In the genomic region with DNA sequence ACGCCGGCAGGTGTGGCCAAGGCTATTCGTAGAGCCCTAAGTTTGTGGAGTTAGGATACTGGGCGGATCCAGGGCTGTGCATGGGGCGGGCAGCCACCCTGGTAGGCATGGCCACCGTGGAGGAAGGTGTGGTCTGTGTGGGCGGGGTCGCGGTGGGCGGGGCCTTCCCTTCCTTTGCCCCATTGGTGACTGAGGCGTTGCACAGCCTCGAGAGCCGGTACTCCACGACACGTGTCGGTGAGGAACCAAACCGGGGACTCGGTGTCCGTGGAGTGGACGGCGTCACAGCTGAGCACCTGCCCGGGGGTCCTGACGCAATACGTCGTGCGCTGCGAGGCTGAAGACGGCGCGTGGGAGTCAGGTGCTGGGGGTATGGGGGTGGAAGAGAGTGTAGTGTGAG, we compare ENCODE assay signal across 8 mouse cellular contexts. TPM values are rescaled to one million over a fixed set of nuclear protein-coding genes. Genes with fewer than 3 reads are reported as not detected.
DNase-seq lines count a peak whose midpoint lies in the region.

No protein-coding gene starts in this region.

- H3K4me1 ChIP-seq in forebrain, embryonic 10.5 days: peaks cover 36% of the 10 kb centered on the region

- peaks cover 85% of the 10 kb centered on the region for H3K27me3 ChIP-seq in forebrain, embryonic 10.5 days (ENCODE audit: poor library complexity, severe bottlenecking)

- H3K27ac ChIP-seq in forebrain, embryonic 10.5 days: no peak overlapping the region

- 8% methylated on average over 30 of the region's 30 CpGs for WGBS in forebrain, embryonic 10.5 days

- peak; percentile 33 to 49 for DNase-seq in spleen, postnatal 14 days (ENCODE audit: low spot score in 2 of 2)
- DNase-seq in spleen, adult 12 weeks (ENCODE audit: low spot score): no peak
- peak; percentile 48 for DNase-seq in forebrain, embryonic 10.5 days (ENCODE audit: extremely low spot score, low spot score)
- DNase-seq in kidney, adult 18-20 months: peak; percentile 70
- peak; percentile 79 to 88 for DNase-seq in lung, adult 18-20 months
- DNase-seq in spleen, postnatal 4 days (ENCODE audit: low spot score in 2 of 2): peak; percentile 75 to 85
- no peak for DNase-seq in thymus, adult 18-20 months
- DNase-seq in ovary, postnatal 10 days (ENCODE audit: low spot score): no peak

- peak overlapping the region; percentile 42 for H3K4me3 ChIP-seq in forebrain, embryonic 10.5 days

- H3K9me3 ChIP-seq in forebrain, embryonic 10.5 days: peaks cover 14% of the 10 kb centered on the region; the same call in 1 of the 2 replicates

- no peaks in the 10 kb centered on the region for H3K36me3 ChIP-seq in forebrain, embryonic 10.5 days (replicated peaks)

RNA-seq across cellular contexts. Expression of a gene that starts 8.4 kb away (rescaled TPM):
- polyA plus RNA-seq in forebrain, embryonic 10.5 days (2016; fragmentation: Nextera tagmentation; extraction: Ambion mirVana): 0.12 TPM in 1 of 2 replicates, not detected in the other

RNA-seq across cellular contexts. Expression of a gene that starts 11.8 kb away (rescaled TPM):
- 12.0 and 14.9 TPM in 2 replicates for polyA plus RNA-seq in forebrain, embryonic 10.5 days (2016; fragmentation: Nextera tagmentation; extraction: Ambion mirVana)

RNA-seq across cellular contexts. Expression of a gene that starts 22.8 kb away (rescaled TPM):
- polyA plus RNA-seq in forebrain, embryonic 10.5 days (2016; fragmentation: Nextera tagmentation; extraction: Ambion mirVana): 4.8 and 5.7 TPM in 2 replicates

RNA-seq across cellular contexts. Expression of a gene that starts 40.2 kb away (rescaled TPM):
- 67.1 and 69.2 TPM in 2 replicates for polyA plus RNA-seq in forebrain, embryonic 10.5 days (2016; fragmentation: Nextera tagmentation; extraction: Ambion mirVana)

RNA-seq across cellular contexts. Expression of a gene that starts 46.4 kb away (rescaled TPM):
- polyA plus RNA-seq in forebrain, embryonic 10.5 days (2016; fragmentation: Nextera tagmentation; extraction: Ambion mirVana): 4.7 and 5.9 TPM in 2 replicates

Comparison
In these comparisons a context has a peak if more than half of its experiments do, and no peak if none do; other contexts are left out.
1. DNase-seq: peak in spleen, postnatal 14 days (2 of 2), forebrain, embryonic 10.5 days (single experiment), kidney, adult 18-20 months (single experiment), lung, adult 18-20 months (2 of 2) and spleen, postnatal 4 days (2 of 2); none in spleen, adult 12 weeks (single experiment), thymus, adult 18-20 months (0 of 2) and ovary, postnatal 10 days (single experiment).